Mouse (Mus musculus): ENCODE measurements at regions not wholly inside any gene's neighbourhood (a gene's known extent, or its start where the extent isn't known, plus 50 kb on each side); places are given as distances from the start of the nearest gene placed in this dataset.
A peak's percentile ranks its signal among the peaks of the same experiment; 100 is the strongest.

DNA sequence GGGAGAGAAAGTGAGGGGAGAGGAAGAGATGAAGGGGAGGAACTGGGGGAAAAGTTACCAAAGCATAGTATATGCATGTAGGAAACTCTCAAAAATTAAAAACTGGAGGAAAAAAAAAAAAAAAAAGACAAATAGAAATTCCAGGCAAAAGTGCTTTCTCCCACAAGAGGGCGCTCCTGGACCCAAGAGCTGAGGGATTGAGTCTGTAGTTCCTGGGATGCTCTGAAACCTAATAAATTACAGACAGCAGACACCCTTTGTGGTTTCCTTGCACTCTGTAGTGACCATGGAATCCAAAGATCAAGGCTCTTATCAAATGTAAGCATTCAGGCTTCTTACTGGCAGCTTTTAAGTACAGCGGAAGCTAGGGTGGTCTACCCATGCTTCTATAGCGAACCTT, 86.7 kb upstream of the Pabpc6 start:
- TF ChIP-seq CTCF (IDR thresholded peaks at IDR 0.05; ENCODE audit: low read depth, low read length) (peak; percentile 31; the same call in 1 of the 2 replicates), POLR2A (IDR thresholded peaks at IDR 0.05; ENCODE audit: borderline replicate concordance, low read depth, low read length) (no peak)
